Mouse (Mus musculus): ENCODE data around the gene Bcas2.
"Not testable (repeated sequence)": the region's sequence is repeated elsewhere in the genome, so short reads cannot be mapped to it uniquely, and the experiment has no call there.

The Bcas2 gene
- long read RNA-seq, experiment 1, transcript Bcas2-201 (7 exons, 1,467 nt), result major isoform, 84 of 97 reads
- long read RNA-seq, experiment 1, partial matches to known transcripts, result 3 of 97 reads
- long read RNA-seq, experiment 1, other reads (novel, unspliced or antisense), result 8 of 97 reads
- long read RNA-seq, experiment 2, transcript Bcas2-201 (7 exons, 1,467 nt), result major isoform, 94 of 100 reads
- long read RNA-seq, experiment 2, partial matches to known transcripts, result 1 of 100 reads
- long read RNA-seq, experiment 2, other reads (novel, unspliced or antisense), result 4 of 100 reads

DNA sequence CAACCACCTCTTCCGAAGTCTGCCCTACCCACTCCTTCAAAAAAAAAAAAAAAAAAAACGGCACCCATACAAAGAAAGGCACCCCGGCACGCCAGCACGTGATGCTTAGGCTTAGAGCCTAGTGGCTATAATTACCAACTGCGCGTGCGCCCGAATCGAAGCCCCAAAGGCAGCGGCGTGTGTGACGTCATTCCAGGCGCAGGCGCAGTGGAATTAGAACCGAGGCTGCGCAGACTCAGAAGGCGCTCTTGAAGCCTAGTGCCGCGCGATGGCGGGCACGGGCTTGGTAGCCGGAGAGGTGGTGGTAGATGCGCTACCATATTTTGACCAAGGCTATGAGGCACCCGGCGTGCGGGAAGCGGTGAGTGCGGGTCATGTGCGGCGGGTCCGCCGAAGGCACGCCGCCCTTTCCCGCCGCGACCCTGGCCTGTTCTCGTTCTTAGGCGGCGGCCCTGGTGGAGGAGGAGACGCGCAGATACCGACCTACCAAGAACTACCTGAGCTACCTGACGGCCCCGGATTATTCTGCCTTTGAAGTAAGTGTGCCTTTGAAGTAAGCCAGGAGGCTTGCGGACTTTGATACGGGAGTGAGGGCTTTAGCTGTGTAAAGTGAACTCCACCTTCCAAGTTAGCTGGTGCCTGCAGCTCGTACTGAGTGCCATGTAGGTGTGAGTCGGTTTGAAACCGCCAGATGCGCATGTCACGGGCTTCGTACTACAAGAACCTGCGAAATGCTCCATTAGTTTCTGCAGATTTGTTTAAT lies at the start of gene Bcas2:
Bcas2 (plus strand) TSS at position 151 of the 763 bp plus-strand sequence.
- intact Hi-C loops (cut with DNase I), result no loop called here

DNA sequence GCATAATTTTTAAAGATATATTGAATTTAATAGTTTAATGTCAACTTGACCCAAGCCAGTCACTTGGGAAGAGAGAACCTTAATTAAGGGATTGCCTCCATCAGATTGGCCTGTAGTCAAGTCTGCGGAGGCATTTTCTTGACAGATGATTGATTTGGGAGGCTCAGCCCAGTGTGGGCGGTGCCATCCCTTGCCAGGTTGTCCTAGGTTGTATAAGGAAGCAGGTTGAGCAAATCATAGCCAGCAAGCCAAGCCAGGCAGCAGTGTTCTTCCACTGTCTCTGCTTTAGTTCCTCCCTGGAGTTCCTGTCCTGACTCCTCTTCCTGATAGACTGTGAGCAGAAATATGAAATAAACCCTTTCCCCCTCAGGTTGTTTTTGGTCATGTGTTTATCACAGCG lies 47.8 kb upstream of the Bcas2 start:
- intact Hi-C loops (cut with DNase I), result no loop called here

DNA sequence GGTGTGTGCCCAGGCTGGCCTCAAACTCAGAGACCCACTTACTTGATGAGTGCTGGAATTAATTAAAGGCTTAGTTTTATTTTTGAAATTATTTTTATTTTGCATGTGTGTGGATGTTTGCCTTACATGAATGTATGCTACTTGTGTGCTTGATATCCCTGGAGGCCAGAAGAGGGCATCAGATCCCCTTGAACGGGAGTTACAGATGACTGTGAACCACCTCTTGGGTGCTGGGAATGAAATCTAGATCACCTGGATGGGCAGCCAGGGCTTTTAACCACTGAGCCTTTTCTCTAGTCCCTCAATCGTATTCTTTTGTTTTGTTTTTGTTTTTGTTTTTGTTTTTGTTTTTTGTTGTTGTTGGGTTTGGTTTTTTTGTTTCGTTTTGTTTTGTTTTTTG lies 45.3 kb upstream of the Bcas2 start:
- intact Hi-C loops (cut with DNase I), result no loop called here

DNA sequence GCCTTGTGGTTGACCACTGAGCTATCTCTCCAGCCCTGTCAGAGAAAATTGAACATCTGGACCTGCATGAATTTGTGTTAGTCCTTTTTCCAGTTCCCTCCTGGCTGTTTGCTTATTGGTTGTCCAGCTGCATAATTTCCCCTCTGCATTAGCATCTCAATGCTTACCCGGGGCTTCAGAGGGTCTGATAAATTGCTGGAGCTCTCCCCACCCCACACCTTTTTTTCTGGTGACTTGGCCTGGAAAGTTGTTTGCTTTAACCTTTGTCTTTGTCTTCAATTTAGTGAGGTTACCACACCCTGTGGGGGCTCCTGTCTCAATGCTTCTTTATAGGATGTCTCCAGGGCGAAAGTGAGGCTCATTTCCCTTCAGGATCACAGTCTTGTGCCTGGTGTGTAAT lies 44.3 kb upstream of the Bcas2 start:
- intact Hi-C loops (cut with DNase I), result no loop called here

DNA sequence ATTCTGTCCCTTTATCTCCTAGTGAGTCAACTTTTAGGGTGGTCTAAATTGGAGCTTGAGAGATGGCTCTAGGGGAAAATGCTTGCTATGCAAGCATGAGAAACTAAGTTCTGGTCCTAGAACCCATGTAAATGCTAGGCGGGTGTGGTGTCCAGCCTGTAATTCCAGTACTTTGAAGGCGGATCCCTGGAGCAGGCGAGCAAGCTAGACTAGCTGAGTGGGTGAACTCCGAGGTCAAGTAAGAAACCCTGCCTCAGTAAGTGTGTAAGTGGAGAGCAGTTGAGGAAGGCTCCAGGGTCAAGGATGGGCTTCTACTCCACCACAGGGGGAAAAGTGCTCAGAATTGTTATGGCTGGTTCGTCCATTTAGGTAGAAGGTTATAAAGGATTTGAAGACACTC lies 43.7 kb upstream of the Bcas2 start:
- intact Hi-C loops (cut with DNase I), result no loop called here

DNA sequence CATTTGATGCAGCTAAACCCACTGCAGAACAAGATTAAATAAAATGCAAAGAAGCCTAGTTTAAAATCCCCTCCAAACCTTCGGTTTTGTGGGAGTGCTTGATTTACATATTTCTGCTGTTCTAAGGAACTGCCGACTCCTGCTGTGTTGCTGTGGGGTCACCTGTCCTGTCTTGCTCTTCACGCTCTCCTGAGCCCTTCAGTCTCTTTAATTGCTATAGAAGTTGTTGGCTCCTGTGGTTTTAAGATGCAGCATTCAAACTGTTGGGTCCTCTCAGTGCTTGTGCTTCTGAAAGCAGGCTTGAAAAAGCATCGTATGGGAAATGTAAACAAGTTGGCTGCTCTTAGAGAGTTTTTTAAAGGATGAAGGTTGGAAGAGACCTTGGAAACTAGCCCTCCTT lies 43.2 kb upstream of the Bcas2 start:
- intact Hi-C loops (cut with DNase I), result no loop called here

DNA sequence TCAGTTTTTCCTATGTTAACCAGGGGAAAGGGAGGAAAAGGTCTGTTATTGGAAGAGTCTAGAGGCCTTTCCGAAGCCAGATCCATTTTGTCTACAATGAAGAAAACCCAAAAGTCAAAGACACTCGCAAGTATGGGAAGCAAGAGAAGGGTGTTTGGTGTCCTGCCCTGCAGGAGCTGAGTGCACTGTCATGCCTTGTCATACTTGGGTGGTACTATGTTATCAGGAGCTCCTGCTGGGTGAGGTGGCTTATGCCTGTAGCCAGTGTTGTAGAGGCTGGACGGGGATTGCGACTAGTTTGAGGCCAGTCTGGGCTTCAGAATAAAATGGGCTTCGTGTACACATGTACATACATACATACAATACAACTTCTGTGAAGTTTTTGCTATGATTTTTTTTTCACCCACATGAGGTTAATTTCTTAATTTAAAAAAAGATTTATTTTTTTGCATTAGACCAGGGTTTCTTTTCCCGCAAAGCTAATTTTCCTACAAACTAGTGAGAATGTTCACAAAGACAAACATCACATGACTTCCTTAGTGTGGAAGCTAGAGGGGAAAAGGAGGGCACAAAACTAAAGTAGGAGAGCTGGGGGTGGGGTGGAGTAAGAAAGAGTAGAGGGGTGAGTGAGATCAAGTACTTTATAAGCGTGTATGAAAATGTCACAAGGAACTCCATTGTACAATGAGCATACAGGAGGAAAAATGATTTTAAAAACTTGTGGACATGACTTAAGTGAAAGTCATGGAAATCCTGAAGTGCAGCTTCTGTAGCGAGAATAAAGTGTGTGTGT lies 41.9 kb upstream of the Bcas2 start:
- intact Hi-C loops (cut with DNase I), result no loop called here

DNA sequence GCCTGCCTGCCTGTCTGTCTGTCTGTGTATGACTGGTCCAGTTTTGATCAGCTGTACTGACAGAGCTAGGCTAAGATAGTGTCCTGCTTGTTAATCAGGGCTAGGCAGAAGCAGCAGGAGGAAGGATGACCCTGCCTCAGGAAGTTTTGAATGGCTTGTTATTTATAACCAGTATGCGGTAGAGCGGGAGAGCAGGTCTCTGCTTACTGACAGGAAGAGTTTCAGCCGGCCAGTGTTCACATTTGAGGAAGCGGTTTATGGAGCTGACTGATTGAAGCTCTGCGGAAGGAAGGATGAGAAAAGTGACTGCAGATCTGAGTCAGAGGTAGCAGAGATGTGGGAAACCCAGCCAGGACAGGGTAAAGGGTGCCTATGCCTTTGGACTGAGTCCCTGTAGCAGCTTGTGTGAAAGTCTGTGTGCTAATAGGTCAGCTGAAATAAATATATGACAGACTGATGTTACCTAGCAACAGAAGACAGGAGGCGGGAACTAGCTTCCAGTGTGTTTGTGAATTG lies 41.2 kb upstream of the Bcas2 start:
- intact Hi-C loops (cut with DNase I), result no loop called here

DNA sequence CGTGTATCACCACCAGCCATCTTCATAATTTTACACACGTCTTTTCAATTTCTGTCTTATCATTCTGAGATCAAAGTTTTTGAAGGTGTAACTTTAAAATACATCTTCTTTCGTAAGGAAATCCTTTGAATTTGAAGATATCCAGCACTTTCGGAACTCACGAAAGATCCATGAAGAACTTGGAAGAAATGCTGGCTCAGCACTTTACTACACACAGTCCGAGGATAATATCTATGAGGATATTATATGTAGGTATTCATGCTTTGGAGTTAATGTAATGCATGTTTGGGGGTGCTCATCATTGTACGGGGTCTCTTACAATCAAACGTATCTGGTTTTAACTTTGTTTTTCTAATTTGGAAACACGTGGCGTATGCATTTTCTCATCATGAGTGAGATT lies 38.4 kb upstream of the Bcas2 start:
- intact Hi-C loops (cut with DNase I), result no loop called here

DNA sequence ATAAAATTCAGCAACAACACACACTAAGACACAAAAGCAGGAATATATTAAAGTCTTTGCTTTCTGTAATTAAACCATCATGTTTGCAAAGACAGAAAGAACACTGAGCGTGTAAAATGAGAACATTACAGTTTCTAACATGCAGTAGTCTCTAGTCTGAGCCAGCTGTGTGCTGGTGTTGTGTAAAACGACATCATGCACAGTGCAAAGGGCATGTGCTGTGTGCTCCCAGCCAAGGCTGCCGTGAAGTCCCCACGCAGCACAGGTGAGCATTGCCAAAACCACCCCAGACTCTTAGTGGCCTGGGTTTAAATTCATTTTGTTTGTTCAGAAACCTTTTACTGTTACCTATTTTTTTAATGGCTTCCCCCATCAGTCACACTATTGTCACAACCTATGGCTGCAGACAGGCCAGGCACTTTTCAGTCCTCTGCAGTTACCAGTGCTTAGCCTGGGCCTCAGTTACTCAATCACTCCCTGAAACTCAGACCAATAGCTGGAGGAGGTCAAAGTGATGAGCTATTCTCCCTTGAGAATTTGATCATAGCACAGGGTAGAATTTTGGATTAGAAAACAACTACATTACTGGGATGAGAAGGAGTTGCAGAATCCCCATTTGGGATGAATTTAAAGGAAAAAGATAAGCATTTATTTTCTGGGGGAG lies 34.9 kb upstream of the Bcas2 start:
- intact Hi-C loops (cut with DNase I), result no loop called here

DNA sequence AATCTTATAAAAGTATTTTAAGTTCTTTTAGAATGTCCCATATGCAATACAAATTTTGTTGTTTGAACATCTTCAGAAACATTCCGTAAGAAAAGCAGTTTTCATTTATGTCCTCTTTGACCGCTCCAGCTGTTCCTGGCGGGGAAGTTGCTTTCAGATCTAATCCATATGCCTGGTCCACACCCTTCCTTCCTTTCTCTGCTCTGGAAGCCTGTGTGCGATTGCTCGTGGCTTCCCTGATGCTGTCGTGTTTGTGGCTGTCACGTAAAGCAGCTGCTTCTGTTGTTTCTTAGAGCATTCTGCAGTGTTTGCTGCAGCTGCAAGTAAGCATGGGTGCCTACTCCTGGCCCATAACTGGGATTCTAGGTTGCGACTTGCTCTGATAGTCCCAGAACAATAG lies 32.4 kb upstream of the Bcas2 start:
- intact Hi-C loops (cut with DNase I), result no loop called here

DNA sequence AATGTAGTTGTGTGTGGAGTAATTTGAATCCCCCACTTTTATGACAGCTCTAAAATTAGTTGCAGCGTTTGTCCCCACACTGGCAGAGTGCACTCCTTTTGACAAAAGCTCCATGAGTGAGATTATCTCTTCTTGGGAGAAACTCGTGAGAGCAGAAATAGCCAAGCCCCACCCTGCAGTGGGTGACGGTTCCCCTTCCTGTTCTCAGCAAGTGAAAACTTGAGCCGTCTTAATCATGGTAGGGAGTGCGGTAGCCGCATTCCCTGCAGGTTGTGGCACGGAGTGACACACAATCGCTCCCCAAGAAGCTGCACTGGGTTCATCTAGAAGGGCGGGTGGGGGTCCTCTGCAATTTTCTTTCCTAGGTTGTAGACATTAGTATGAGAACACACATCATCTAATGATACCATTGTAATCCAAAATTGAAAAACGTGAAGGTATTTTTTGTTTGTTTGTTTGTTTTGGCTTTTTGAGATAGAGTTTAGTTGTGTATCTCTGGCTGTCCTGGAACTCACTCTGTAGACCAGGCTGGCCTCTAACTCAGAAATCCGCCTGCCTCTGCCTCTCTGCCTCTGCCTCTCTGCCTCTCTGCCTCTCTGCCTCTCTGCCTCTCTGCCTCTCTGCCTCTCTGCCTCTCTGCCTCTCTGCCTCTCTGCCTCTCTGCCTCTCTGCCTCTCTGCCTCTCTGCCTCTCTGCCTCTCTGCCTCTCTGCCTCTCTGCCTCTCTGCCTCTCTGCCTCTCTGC lies 31.2 kb upstream of the Bcas2 start:
- intact Hi-C loops (cut with DNase I), result not testable (repeated sequence)

DNA sequence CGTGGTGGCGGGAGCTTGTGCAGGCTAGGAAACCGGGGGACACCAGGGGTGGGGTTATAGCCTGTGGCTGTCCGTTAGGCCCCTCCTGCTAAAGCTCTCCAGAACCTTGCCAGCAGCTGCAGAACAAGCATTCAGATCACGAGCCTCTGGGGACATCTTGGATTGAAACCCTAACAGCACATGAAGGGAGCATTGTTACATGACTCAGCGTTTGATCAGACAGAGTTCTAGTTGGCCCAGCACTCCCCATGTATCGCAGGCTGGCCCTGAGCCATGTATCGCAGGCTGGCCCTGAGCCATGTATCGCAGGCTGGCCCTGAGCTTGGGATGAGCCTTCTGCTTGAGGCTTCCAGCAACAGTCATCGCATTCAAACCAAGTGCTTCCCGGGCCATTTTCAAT lies 30.2 kb upstream of the Bcas2 start:
- intact Hi-C loops (cut with DNase I), result no loop called here

DNA sequence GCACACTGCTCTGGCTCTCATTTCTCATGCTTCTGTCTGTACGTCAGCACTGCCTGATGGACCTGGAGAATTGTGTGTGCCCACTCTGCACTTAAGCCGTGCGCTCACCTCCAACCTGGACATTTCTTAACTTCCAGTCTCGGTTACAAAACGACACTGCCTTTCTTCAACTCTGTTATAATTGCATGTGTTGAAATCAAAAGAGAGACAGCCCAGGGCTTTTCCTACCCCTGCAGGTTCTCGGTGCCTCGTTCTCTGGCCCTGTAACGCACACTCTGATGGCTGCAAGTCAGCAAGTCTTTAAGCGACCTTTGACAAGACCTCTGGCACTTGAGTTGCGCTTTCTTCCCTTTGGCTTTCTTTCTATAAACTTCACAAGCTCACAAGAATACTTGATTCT lies 29.1 kb upstream of the Bcas2 start:
- intact Hi-C loops (cut with DNase I), result no loop called here

DNA sequence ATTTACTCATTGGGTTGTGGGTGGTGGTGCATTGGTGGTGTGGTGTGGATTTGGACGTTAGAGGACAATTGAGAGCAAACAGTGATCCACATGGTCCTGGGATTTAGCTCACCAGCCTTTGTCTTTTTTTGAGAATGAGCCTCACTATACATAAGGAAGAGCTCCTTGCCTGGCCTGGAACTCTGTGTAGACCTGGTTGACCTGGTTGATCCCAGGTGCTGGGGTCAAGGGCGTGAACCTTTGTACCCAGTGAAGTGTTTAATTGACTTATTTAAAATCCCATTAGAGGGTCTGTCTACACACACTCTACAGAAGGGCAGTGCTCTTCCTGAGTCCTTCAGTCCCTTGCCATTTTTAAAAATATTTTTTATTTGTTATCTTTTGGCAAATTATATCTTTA lies 26.1 kb upstream of the Bcas2 start:
- intact Hi-C loops (cut with DNase I), result loop anchor here (5.0 kb wide), 1 partner anchor 43 kb away; the partner anchor contains the start of gene Dennd2c

DNA sequence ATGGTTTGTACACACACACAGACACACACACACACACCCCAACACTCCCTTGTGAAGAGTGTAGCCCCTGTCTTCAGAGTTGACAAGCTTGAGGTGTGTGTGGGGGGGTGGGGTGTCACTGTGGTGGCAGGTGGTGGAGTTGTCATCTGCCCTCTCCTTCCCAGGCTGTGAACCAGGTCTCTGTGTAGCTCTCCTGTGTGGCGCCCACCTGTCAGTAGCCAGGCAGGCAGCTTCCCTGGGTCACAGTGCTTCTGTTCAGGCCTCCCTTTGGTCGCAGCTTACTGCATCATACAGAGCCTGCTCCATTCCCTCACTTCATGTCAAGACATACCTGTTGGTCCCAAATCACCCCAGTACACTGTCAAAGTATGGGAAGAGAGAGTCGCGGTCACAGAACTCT lies 25.7 kb upstream of the Bcas2 start:
- intact Hi-C loops (cut with DNase I), result loop anchor here (5.0 kb wide), 1 partner anchor 43 kb away; the partner anchor contains the start of gene Dennd2c

DNA sequence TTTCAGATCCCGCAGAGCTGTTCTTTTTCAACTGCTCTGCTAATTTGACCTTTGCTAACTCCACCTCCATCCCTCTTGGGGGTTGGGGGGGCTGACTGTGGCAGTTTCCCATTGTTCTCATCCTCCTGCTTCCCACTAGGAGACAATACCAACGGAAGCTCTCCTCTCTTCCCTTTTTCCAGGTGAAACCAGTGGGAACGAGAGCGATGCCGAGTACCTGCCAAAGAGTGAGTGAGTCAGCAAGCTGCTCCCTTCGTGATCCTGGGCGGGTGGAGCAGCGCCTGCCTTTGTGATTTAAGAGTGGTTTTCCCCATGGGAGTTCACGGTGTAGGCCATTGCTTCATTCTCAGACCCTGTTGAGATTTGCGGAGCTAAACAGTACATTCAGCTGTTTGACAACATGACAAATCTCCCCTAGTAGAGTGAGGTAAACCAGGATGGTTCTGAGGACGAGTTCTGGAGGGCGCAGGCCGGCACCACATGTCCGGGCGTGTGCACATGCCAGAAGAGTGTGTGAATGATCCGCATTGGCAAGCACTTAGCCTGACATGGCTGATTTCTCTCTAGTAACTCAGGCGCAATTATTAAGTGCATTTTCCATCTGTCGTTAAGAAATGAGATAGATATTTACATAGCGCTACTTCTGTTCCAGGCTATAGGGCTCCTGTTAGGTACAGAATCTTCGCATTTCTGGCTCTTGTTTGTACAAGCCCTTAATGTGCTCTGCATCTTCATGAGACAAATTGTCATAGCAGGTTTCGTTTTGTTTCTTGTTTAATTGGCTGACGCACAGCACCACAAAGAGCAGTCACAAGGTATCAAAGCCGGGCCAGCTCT lies 24.9 kb upstream of the Bcas2 start:
- intact Hi-C loops (cut with DNase I), result loop anchor here (5.0 kb wide), 1 partner anchor 44 kb away; the partner anchor contains the start of gene Dennd2c

DNA sequence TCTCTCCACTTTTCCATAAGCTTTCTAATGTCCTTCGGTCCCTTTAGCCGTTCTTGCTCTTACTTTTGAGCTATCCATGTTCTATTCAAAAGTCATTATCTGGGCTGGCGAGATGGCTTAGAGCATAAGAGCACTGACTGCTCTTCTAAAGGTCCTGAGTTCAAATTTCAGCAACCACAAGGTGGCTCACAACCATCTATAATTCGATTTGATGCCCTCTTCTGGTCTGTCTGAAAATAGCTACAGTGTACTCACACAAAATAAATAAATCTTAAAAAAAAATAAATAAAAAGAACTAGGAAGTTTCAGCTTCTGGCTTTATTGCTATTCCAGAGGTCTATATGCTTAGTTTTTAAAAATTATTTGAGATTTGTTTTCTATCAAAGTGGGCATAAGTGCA lies 23.7 kb upstream of the Bcas2 start:
- intact Hi-C loops (cut with DNase I), result loop anchor here (5.0 kb wide), 1 partner anchor 45 kb away; the partner anchor contains the start of gene Dennd2c

DNA sequence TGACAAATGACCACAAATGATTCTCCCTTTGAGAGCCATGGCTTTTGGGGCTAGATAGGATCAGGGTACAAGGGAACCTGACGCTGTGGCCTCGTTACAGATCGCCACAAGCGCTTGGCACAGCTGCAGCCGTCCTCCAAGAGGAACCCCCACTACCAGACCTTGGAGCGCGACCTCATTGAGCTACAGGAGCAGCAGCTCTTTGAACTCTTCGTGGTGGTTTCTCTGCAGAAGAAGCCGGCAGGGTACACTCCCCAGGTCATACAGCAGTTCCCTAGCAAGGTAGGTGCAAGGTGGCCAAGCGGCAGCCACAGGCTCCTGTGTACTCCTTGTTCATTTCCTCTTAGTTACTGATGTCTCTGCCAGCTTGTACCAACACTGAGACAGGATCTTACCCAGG lies 22.5 kb upstream of the Bcas2 start:
- intact Hi-C loops (cut with DNase I), result loop anchor here (5.0 kb wide), 1 partner anchor 47 kb away; the partner anchor contains the start of gene Dennd2c
